Mouse (Mus musculus) heart, embryonic 15.5 days (tissue): ENCODE results near the gene Plxnc1. TPM values are rescaled to one million over a fixed set of nuclear protein-coding genes. Genes with fewer than 3 reads are reported as not detected.

Experiments used
- ATAC-seq: fragments of 200-750 bp; cut with Nextera tagmentation; replicated peaks from 2 replicates; pipeline ENCODE4 v1.8.0; 2017; ENCODE audit warnings: low read depth, moderate TSS enrichment; ENCODE audit not compliant: insufficient number of reproducible peaks, insufficient read depth, low FRiP score
- H3K27ac ChIP-seq: fragments of 300-500 bp; sonication (generic); 2 replicates; pipeline ENCODE4 v1.5.1; 2015; ENCODE audit warnings: mild to moderate bottlenecking, inconsistent platforms
- H3K27me3 ChIP-seq: fragments of 300-500 bp; sonication (generic); 2 replicates; pipeline ENCODE4 v1.6.1; 2015; ENCODE audit warnings: inconsistent platforms
- H3K36me3 ChIP-seq: fragments of 300-500 bp; sonication (generic); 2 replicates; pipeline ENCODE4 v1.6.1; 2015; ENCODE audit warnings: mild to moderate bottlenecking, inconsistent platforms
- H3K4me1 ChIP-seq: fragments of 300-500 bp; sonication (generic); replicated peaks from 2 replicates; pipeline ENCODE4 v1.6.1; 2015; ENCODE audit warnings: inconsistent platforms
- H3K4me2 ChIP-seq: fragments of 300-500 bp; sonication (generic); 2 replicates; pipeline ENCODE4 v1.6.1; 2015; ENCODE audit warnings: inconsistent platforms, mild to moderate bottlenecking, moderate library complexity
- H3K4me3 ChIP-seq: fragments of 300-500 bp; sonication (generic); 2 replicates; pipeline ENCODE4 v1.5.1; 2015; ENCODE audit warnings: mild to moderate bottlenecking, inconsistent platforms
- H3K9ac ChIP-seq: fragments of 300-500 bp; sonication (generic); 2 replicates; pipeline ENCODE4 v1.6.1; 2015; ENCODE audit warnings: mild to moderate bottlenecking, inconsistent platforms
- H3K9me3 ChIP-seq: fragments of 300-500 bp; sonication (generic); replicated peaks from 2 replicates; pipeline ENCODE4 v1.6.1; 2016; ENCODE audit warnings: inconsistent platforms
- WGBS: fragments of 180-500 bp; shearing (Covaris S2); methylation state at CpG from one replicate; pipeline ENCODE4 v1.1.7; 2015; ENCODE audit warnings: mixed read lengths; 5-methylcytosine and 5-hydroxymethylcytosine counted together
- polyA plus RNA-seq: library from polyadenylated mRNA; unstranded; fragments of >200 nt; fragmentation: Nextera tagmentation; extraction: Ambion mirVana; gene quantifications from 2 replicates; pipeline ENCODE4 v1.2.1, GENCODE M21; 2015

Gene Plxnc1
- polyA plus RNA-seq, 1 experiment from 2014 or later = 2.9 TPM

DNA sequence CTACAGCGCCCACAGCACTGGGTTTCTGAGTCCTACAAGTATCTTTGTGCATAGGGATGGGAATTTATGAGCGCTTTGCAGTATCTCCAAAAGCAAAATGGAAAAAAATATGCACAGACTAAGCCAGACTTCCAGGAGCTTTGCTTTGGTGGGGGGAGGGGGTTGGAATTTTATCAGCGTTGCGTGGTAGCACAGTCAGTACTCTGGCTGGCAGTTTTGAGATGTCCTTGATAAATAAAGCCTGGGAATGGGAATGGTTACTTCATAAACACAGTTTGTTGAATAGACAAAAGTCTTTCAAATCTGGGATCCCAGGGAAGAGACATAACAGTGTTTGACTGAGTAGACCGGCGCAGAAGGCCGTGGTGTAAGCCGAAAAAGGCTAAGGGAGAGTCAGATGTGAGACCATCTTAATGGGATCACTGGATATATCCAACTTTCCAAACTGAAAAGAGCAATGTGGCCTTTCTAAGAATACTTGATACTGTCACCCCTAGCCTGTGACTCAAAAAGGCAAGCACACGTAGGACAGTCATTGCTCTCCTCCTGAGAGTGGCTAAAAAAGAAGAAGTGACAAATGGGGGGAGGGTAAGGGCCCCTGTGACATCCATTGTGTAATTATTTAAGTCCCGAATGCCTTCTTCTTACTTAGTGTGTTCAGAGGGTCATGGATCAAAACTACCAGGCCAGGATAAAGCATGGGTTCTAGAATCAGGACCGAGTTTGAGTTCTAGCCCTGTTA is 35.5 kb downstream of the Plxnc1 start:
- WGBS = 71% methylated on average over 11 of the region's 11 CpGs
- Histone ChIP-seq H3K4me1 (peaks cover 2% of the 10 kb centered on the region; the same call in 1 of the 2 replicates), H3K4me2 (no peak overlapping the region), H3K4me3 (no peak overlapping the region), H3K27ac (no peak overlapping the region), H3K36me3 (no peaks in the 10 kb centered on the region), H3K27me3 (no peaks in the 10 kb centered on the region), H3K9me3 (no peaks in the 10 kb centered on the region), H3K9ac (no peak overlapping the region)
- no peak for ATAC-seq

DNA sequence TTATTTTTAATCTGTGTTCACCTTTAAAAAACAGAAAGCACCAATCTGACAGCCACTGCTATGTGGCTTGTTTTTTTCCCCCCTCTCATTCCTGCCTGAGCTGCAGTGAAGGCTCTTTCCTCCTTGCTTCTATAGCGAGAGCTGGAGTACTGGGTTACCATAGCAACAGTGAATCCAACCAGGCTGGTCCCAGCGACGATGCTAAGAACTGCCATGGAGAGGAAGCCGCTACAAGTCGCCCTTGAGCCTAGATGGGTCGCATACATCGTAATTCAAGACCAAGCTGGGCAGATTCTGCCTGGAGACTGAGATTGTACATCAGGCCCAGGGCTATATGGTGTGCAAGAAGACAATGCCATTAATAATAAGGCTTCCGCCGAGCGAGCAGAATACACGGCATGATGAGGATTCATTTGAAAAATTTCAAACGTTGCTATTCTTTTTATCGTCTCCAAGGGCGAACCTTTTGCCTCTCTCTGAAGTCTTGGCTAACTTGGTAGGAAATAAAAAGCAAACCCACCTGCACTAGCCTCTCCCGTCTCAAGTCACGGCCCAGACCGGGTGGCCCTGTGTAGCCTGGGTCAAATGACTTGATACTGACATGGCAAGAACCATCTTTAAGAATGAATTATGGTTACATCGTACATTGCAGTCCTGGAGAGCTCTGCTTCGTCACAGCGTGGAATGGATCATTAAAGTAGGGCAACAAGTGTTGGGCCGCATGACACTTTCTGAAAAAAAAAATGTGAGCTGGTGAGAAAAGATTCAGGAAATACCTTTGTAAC is 38.8 kb downstream of the Plxnc1 start:
- Histone ChIP-seq H3K36me3 (no peaks in the 10 kb centered on the region), H3K27ac (no peak overlapping the region), H3K27me3 (no peaks in the 10 kb centered on the region), H3K4me2 (no peak overlapping the region), H3K9me3 (no peaks in the 10 kb centered on the region), H3K4me1 (peaks cover 2% of the 10 kb centered on the region; the same call in 1 of the 2 replicates), H3K4me3 (no peak overlapping the region), H3K9ac (no peak overlapping the region)
- ATAC-seq = no peak
- WGBS = 45% methylated on average over 21 of the region's 21 CpGs

DNA sequence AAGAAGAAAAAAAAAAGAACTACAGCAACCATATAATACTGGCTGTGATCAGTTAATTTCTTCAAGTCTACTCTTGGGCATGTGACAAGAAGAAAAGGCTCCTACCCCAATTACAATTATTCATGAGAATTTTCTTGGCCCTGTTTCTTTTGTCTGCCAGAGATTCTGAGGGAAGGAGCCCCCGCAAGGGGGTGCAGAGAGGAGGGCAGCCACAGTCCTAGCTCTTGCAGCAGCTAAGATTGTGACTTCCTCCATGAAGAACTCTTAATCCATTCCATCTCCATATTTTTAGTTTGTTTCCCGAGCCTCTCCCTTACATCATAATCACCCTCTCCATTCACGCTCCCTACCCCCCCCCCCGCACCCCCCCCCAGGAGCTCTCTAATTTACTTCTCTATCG is 39.4 kb downstream of the Plxnc1 start:
- no peaks in the 10 kb centered on the region for H3K27me3 ChIP-seq
- H3K9me3 ChIP-seq = no peaks in the 10 kb centered on the region
- no peak for ATAC-seq
- no peak overlapping the region for H3K4me2 ChIP-seq
- no peak overlapping the region for H3K27ac ChIP-seq
- no peaks in the 10 kb centered on the region for H3K36me3 ChIP-seq
- 33% methylated on average over 4 of the region's 5 CpGs for WGBS
- H3K4me3 ChIP-seq = no peak overlapping the region
- H3K9ac ChIP-seq = no peak overlapping the region
- peaks cover 2% of the 10 kb centered on the region; the same call in 1 of the 2 replicates for H3K4me1 ChIP-seq

DNA sequence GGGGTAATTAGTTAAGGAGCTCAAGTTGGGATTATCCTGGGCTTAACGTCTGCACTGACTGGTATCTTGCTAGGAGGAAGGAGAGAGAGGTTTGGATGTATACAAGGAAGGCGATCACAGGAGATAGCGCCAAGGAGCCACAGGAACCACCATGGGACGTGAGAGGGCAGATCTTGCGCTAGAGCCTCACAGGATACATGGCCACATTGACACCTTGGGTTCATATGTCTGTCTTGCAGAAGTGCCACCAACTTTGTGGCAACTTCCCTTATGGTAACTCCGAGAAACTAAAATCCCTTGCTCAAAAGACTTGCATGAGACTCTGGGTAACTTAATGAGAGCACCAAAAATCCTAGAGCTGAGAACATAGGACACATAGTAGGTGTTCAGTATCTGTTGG is 47.7 kb downstream of the Plxnc1 start:
- no peak overlapping the region for H3K27ac ChIP-seq
- no peak overlapping the region for H3K4me2 ChIP-seq
- no peak overlapping the region for H3K9ac ChIP-seq
- no peaks in the 10 kb centered on the region for H3K36me3 ChIP-seq
- 79% methylated on average over 6 of the region's 6 CpGs for WGBS
- no peak overlapping the region for H3K4me3 ChIP-seq
- no peaks in the 10 kb centered on the region for H3K9me3 ChIP-seq
- ATAC-seq = no peak
- no peaks in the 10 kb centered on the region for H3K27me3 ChIP-seq
- no peaks in the 10 kb centered on the region for H3K4me1 ChIP-seq

- Histone ChIP-seq H3K9ac (no peak overlapping the region), H3K4me1 (no peaks in the 10 kb centered on the region), H3K27ac (no peak overlapping the region), H3K9me3 (no peaks in the 10 kb centered on the region), H3K4me3 (no peak overlapping the region), H3K27me3 (no peaks in the 10 kb centered on the region), H3K36me3 (no peaks in the 10 kb centered on the region), H3K4me2 (no peak overlapping the region)
- no peak for ATAC-seq
- WGBS = 82% methylated on average over 2 of the region's 2 CpGs
Observed at GRCm38 (mm10) chr10:94896311-94896710, 48.3 kb downstream of the Plxnc1 start.

DNA sequence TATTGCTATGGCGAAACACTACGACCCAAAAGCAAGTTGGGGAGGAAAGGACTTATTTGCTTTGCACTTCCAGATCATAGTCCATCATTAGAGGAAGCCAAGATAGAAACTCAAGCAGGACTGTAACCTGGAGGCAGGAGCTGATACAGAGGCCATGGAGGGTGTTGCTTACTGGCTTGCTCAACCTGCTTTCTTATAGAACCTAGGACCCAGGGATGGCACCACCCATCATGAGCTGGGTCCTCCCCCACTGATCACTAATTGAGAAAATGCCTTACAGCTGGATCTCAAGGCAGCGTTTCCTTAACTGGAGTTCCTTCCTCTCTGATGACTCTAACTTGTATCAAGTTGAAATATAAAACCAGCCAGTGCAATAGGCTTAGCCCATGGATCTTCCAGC is 48.8 kb downstream of the Plxnc1 start:
- H3K4me3 ChIP-seq = no peak overlapping the region
- H3K27ac ChIP-seq = no peak overlapping the region
- no peaks in the 10 kb centered on the region for H3K4me1 ChIP-seq
- ATAC-seq = no peak
- no peaks in the 10 kb centered on the region for H3K36me3 ChIP-seq
- WGBS = 83% methylated on average over 3 of the region's 3 CpGs
- no peaks in the 10 kb centered on the region for H3K9me3 ChIP-seq
- H3K27me3 ChIP-seq = no peaks in the 10 kb centered on the region
- H3K9ac ChIP-seq = no peak overlapping the region
- H3K4me2 ChIP-seq = no peak overlapping the region

DNA sequence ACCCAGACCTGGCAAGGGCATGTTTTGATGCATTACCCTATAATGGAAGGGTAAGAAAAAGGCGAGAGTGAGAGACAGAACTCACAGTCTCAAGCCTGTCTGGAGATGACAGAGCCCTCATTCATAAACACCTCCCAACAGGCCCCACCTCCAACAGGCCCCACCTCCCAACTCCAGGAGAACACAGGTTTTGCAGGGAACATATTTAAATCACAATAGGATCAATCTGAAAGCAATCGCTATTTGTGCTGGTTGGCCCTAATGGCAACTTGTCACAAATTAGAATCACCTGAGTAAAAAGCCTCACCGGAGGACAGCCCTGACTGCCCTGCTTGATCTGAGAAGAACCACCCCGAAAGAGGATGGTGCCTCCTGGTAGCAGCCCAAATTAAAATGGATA is 54.9 kb downstream of the Plxnc1 start:
- no peak overlapping the region for H3K27ac ChIP-seq
- no peak overlapping the region for H3K4me2 ChIP-seq
- no peaks in the 10 kb centered on the region for H3K27me3 ChIP-seq
- no peak overlapping the region for H3K9ac ChIP-seq
- WGBS = 70% methylated on average over 4 of the region's 4 CpGs
- ATAC-seq = no peak
- H3K36me3 ChIP-seq = no peaks in the 10 kb centered on the region
- no peaks in the 10 kb centered on the region for H3K4me1 ChIP-seq
- no peaks in the 10 kb centered on the region for H3K9me3 ChIP-seq
- H3K4me3 ChIP-seq = no peak overlapping the region

- H3K9ac ChIP-seq = no peak overlapping the region
- no peak for ATAC-seq
- no peaks in the 10 kb centered on the region for H3K9me3 ChIP-seq
- 76% methylated on average over 6 of the region's 6 CpGs for WGBS
- H3K4me1 ChIP-seq = no peaks in the 10 kb centered on the region
- no peak overlapping the region for H3K27ac ChIP-seq
- H3K36me3 ChIP-seq = no peaks in the 10 kb centered on the region
- H3K4me2 ChIP-seq = no peak overlapping the region
- H3K27me3 ChIP-seq = no peaks in the 10 kb centered on the region
- no peak overlapping the region for H3K4me3 ChIP-seq
Observed at GRCm38 (mm10) chr10:94883216-94883615, 61.4 kb downstream of the Plxnc1 start.

DNA sequence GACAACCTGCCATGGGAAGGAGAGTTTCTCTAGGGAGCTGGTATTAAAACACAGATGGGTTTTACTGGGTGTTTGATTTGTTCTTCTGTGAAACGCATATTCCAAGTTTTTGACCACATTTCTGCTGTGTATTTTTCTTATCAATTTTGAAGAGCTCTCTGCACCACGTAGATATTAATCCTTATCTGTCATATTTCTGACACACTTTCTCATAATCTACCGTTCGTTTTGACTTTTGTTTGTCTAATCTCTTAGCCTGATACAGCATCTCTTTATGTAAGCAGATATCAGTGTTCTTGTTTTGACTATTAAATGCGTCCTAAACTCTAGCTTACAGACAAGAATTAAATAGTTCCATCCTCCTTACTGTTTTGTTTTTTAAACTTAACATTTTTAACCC is 73.1 kb downstream of the Plxnc1 start:
- Histone ChIP-seq H3K27ac (no peak overlapping the region), H3K9me3 (no peaks in the 10 kb centered on the region), H3K4me1 (no peaks in the 10 kb centered on the region), H3K4me3 (no peak overlapping the region), H3K4me2 (no peak overlapping the region), H3K9ac (no peak overlapping the region), H3K27me3 (no peaks in the 10 kb centered on the region), H3K36me3 (no peaks in the 10 kb centered on the region)
- ATAC-seq = no peak
- WGBS = 71% methylated on average over 5 of the region's 5 CpGs

- no peaks in the 10 kb centered on the region for H3K9me3 ChIP-seq
- no peak overlapping the region for H3K27ac ChIP-seq
- H3K36me3 ChIP-seq = no peaks in the 10 kb centered on the region
- H3K4me3 ChIP-seq = no peak overlapping the region
- no peak overlapping the region for H3K4me2 ChIP-seq
- H3K27me3 ChIP-seq = no peaks in the 10 kb centered on the region
- no peak for ATAC-seq
- 87% methylated on average over 7 of the region's 7 CpGs for WGBS
- no peaks in the 10 kb centered on the region for H3K4me1 ChIP-seq
- no peak overlapping the region for H3K9ac ChIP-seq
Observed at GRCm38 (mm10) chr10:94871102-94871501, 73.5 kb downstream of the Plxnc1 start.

GRCm38 (mm10) chr10:94866995-94867856 is 77.4 kb downstream of the Plxnc1 start:
- Histone ChIP-seq H3K4me2 (no peak overlapping the region), H3K36me3 (no peaks in the 10 kb centered on the region), H3K9me3 (no peaks in the 10 kb centered on the region), H3K27me3 (no peaks in the 10 kb centered on the region), H3K9ac (no peak overlapping the region), H3K27ac (no peak overlapping the region), H3K4me1 (no peaks in the 10 kb centered on the region), H3K4me3 (no peak overlapping the region)
- no peak for ATAC-seq
- 74% methylated on average over 12 of the region's 12 CpGs for WGBS
